Mouse (Mus musculus): ENCODE data around the gene Rpl32. TPM values are rescaled to one million over a fixed set of nuclear protein-coding genes. Genes with fewer than 3 reads are reported as not detected.

Rpl32 gene
- polyA plus RNA-seq (2012; rRNA removed), result 914 and 1,009 TPM in 2 replicates

DNA sequence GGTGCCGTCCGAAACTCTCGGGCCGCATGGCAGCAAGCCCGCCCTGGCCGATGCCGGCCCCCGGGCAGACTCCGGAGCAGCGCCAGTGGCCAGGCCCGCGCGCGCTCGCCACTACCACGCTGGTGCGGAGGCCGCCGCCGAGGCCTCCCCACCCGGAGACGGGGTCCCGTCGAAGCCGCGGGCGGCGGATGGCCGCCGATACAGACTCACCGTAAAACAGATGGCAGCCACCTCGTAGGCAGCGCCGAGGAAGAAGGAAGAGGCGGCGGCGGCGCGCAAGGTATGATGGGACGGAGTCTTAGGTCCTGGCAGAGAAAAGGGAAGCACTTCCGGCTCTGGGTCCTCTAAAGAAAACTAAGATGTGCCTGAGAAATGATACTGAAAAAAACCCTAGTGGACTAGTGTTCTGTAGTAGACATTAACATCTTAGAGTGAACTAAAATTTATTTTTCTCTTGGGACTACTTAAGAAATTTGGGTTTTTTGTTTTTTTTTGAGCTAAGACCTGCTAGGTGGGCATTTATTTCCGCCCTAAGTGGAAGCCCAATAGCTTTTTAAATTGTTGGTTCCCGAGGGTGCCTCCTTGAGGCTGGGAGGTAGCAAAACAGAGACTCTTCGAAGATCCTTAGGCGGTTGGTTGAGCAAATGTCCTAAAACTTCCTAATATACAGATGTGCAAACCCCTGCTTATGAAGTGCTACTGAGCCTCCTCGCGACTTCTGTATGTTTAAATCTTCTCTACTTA, at the start of gene Rpl32:
Rpl32 (minus strand) TSS at position 260 of the 744 bp plus-strand sequence.
- TF ChIP-seq POLR2A (IDR thresholded peaks at IDR 0.05; ENCODE audit: extremely low read depth, insufficient read depth, low read length) (peak; percentile 79), CTCF (IDR thresholded peaks at IDR 0.05; ENCODE audit: extremely low read depth, insufficient read depth, low read length) (peak; percentile 47)
- H3K4me1 ChIP-seq (ENCODE audit: control insufficient read depth, insufficient read depth, low read length), result peaks cover 4% of the 10 kb centered on the region; the same call in 1 of the 2 replicates
- H3K27ac ChIP-seq (ENCODE audit: insufficient read depth, low read length), result peak within 1 kb of the TSS; percentile 62
- H3K4me3 ChIP-seq (ENCODE audit: insufficient read depth, low read length), result peak within 1 kb of the TSS; percentile 97

DNA sequence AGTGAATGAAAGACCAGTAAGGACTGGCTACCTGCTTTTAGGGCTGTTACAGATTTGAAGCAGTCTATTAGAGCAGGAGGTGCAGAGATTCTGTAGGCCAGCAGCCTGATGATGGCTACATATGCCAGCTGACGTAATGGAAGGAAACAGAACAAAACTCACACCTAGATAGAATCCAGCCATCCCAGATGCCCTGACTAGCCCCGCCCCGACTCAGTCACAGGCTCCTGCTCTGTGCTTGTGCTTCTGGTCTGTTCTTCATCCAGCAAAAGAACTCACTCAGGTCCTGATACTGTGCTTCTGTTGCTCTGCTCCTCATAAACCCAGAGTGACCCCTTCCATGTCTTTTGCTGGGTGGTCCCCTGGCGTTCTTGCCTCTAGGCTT, 47.8 kb upstream of the Rpl32 start:
- Histone ChIP-seq H3K27ac (ENCODE audit: insufficient read depth, low read length) (no peak overlapping the region), H3K4me3 (ENCODE audit: insufficient read depth, low read length) (no peak overlapping the region), H3K4me1 (ENCODE audit: control insufficient read depth, insufficient read depth, low read length) (no peaks in the 10 kb centered on the region)
- TF ChIP-seq CTCF (IDR thresholded peaks at IDR 0.05; ENCODE audit: extremely low read depth, insufficient read depth, low read length), result no peak
- TF ChIP-seq POLR2A (IDR thresholded peaks at IDR 0.05; ENCODE audit: extremely low read depth, insufficient read depth, low read length), result no peak

DNA sequence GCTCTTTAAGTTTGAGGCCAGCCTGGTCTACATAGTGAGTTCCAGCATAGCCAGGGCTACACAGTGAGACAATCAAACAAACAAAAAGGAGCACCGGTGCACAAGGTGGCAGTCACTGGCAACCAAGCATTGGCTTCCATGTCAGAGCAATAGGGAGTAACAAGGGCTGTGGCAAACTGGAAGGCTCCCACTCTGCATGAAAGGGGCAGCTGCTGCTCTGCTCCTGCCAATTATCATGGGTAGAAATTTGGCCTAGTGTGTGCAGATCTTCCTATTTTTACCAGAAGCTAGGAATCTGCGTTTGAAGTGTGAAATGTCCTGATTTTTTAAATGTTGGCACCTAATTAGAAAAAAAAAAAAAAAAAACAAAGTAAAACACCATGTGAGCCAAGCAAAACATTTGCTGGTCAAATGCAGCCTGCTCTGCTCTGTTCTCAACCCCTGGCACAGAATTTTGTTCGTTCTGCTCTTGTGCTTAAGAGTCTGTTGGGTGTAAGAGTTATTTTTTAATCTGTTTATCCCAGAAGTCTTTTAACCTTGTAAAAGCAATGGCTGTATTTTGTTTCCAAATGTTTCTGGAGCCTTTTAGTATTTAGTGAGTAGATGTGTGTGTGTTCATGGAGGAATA, 47.3 kb upstream of the Rpl32 start:
- TF ChIP-seq CTCF (IDR thresholded peaks at IDR 0.05; ENCODE audit: extremely low read depth, insufficient read depth, low read length), result no peak
- no peak for TF ChIP-seq POLR2A (IDR thresholded peaks at IDR 0.05; ENCODE audit: extremely low read depth, insufficient read depth, low read length)
- Histone ChIP-seq H3K27ac (ENCODE audit: insufficient read depth, low read length) (no peak overlapping the region), H3K4me1 (ENCODE audit: control insufficient read depth, insufficient read depth, low read length) (no peaks in the 10 kb centered on the region), H3K4me3 (ENCODE audit: insufficient read depth, low read length) (no peak overlapping the region)

DNA sequence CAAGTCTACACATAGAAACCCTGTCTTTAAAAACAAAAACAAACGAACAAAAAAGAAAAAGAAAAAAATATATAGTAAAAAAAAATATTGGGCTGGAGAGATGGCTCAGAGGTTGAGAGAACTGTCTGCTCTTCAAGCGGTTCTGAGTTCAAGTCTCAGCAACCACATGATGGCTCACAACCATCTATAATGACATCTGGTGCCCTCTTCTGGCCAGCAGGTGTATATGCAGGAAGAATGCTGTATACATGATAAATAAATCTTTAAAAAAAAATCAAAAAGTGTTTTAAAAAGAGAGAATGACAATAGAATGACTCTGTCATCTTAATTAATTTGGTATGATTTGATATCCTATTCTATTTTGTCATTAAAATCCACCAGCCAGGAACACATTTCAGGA, 45.9 kb upstream of the Rpl32 start:
- H3K4me3 ChIP-seq (ENCODE audit: insufficient read depth, low read length), result no peak overlapping the region
- H3K27ac ChIP-seq (ENCODE audit: insufficient read depth, low read length), result no peak overlapping the region
- TF ChIP-seq CTCF (IDR thresholded peaks at IDR 0.05; ENCODE audit: extremely low read depth, insufficient read depth, low read length), result peak; percentile 15; the same call in 1 of the 2 replicates
- TF ChIP-seq POLR2A (IDR thresholded peaks at IDR 0.05; ENCODE audit: extremely low read depth, insufficient read depth, low read length), result no peak
- H3K4me1 ChIP-seq (ENCODE audit: control insufficient read depth, insufficient read depth, low read length), result no peaks in the 10 kb centered on the region

DNA sequence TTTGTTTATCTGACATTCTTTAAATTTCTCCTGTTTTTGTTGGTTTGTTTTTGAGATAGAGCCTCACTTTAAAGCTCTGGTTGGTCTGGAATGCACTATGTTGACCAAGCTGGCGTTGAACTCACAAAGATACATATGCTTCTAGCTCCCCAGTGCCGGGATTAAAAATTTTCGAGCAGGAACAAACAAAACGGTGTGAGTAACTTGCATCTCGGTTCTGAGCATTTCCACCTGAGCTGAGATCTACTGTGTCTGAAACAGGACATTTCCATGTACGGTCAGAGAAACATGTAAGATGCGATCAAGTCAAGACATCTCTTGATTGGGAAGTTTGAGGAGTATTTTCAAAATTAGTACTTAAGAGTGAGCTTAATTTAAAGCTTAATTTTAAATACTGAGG, 45.4 kb upstream of the Rpl32 start:
- H3K4me3 ChIP-seq (ENCODE audit: insufficient read depth, low read length), result peak overlapping the region; percentile 39
- no peaks in the 10 kb centered on the region for H3K4me1 ChIP-seq (ENCODE audit: control insufficient read depth, insufficient read depth, low read length)
- H3K27ac ChIP-seq (ENCODE audit: insufficient read depth, low read length), result no peak overlapping the region
- TF ChIP-seq POLR2A (IDR thresholded peaks at IDR 0.05; ENCODE audit: extremely low read depth, insufficient read depth, low read length) (no peak), CTCF (IDR thresholded peaks at IDR 0.05; ENCODE audit: extremely low read depth, insufficient read depth, low read length) (no peak)

DNA sequence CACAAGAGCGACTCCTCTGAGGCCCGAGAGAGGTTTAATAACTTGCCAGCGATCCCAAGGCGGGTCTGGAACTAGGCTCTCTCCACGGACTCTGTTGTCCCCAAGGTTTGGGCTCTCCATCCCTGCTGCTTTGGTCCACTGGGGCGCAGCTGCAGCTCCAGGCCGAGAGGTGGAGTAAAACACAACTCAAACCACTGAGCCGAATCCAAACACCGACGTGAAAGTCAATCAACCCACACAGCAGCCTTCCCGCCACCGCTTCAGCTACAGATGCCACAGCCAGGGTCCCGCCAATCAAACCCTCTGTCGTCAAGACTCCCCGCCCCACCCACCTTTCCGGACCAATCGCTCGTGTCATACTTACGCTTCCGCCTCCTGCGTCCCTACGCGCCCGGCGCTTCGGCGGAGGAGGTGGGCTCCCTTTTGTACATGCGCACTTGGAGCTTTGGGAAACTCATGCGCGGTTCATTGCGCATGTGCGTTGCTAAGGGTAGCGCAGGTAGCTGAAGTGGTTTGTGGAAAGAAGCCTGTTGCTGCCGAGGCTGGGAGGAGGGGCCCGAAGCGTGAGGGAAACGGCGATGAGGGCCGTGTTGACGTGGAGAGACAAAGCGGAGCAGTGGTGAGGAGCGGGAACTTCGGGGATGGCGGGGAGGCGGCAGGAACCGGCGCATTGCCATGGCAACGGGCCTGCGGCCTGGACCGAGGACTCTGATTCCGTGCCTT, 44.7 kb upstream of the Rpl32 start, which contains the start of the genes Mbd4 and Ift122:
Mbd4 (minus strand) TSS at position 281 of the 723 bp plus-strand sequence.
Ift122 (plus strand) TSS at position 380 of the 723 bp plus-strand sequence.
- Histone ChIP-seq H3K4me3 (ENCODE audit: insufficient read depth, low read length) (peak within 1 kb of the TSS; percentile 39), H3K4me1 (ENCODE audit: control insufficient read depth, insufficient read depth, low read length) (no peaks in the 10 kb centered on the region; the same call in 1 of the 2 replicates), H3K27ac (ENCODE audit: insufficient read depth, low read length) (no peak within 1 kb of the TSS)
- TF ChIP-seq CTCF (IDR thresholded peaks at IDR 0.05; ENCODE audit: extremely low read depth, insufficient read depth, low read length), result 0 out of 2 replicates have a peak, but pooled peaks have one; percentile 15
- TF ChIP-seq POLR2A (IDR thresholded peaks at IDR 0.05; ENCODE audit: extremely low read depth, insufficient read depth, low read length), result peak; percentile 51; the same call in 1 of the 2 replicates

DNA sequence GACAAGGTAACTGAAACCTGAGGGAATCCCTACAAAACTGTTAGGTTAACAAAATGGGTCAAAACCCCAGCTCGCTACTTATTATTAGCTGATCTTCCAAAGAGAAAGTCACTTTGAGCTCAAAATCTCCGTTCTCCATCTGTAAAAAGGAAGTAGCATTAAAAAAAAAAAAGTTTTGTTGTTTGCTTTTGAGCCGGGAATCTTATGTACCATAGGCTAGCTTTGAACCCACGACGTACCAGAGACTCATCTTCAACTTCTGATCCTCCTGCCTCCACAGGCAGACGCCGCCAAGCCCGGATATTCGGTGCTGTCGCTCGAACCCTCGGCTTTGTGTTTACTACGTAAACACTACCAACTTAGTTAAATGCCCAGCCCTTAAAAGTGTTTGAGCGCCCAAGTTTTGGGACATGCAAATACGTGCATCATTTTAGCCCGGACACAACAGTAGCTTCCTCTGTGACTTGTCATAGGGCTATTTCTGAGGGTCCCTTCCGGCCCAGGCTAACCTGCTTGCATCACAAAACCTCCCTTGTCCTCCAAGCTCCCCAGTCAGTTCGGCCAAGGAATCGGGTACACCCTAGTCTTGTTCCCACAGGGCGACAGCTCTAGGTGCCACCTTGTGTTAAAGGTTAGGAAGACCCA, 44.0 kb upstream of the Rpl32 start:
- no peaks in the 10 kb centered on the region; the same call in 1 of the 2 replicates for H3K4me1 ChIP-seq (ENCODE audit: control insufficient read depth, insufficient read depth, low read length)
- TF ChIP-seq POLR2A (IDR thresholded peaks at IDR 0.05; ENCODE audit: extremely low read depth, insufficient read depth, low read length), result no peak
- no peak for TF ChIP-seq CTCF (IDR thresholded peaks at IDR 0.05; ENCODE audit: extremely low read depth, insufficient read depth, low read length)
- no peak overlapping the region for H3K27ac ChIP-seq (ENCODE audit: insufficient read depth, low read length)
- H3K4me3 ChIP-seq (ENCODE audit: insufficient read depth, low read length), result peak overlapping the region; percentile 39

DNA sequence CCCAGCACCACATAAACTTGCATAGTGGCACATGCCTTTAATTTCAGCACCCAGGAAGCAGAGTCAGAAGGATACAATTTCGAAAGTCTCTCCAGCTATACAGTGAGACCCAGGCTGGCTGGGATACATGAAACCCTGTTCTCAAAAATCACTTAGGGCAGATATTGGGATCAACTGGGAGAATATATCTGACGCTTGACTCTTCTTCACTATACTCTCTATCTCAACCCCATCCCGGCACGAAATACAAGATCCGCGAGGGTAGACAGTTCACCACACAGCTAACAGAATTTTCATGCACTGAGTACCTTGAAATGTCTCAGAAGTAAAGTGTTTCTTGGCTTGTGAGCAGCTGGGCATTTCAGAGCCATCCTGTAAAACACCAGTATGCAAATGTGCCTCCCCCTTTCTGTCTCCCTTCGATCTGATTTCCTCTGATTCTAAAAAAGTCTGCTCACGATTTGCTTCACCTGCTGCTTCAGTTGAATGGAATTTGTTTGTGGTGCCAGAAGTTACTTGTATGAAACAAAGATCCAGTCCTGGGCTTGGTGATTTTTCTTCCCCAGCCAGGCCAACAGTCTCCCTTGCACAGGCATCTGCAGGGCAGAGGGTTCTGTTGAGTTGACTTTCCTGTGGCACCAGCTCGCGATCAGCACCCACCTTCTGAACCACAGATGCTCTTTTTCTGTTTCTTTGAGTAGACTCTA, 40.2 kb upstream of the Rpl32 start:
- Histone ChIP-seq H3K4me3 (ENCODE audit: insufficient read depth, low read length) (no peak overlapping the region), H3K27ac (ENCODE audit: insufficient read depth, low read length) (no peak overlapping the region), H3K4me1 (ENCODE audit: control insufficient read depth, insufficient read depth, low read length) (no peaks in the 10 kb centered on the region; the same call in 1 of the 2 replicates)
- TF ChIP-seq CTCF (IDR thresholded peaks at IDR 0.05; ENCODE audit: extremely low read depth, insufficient read depth, low read length), result no peak
- no peak for TF ChIP-seq POLR2A (IDR thresholded peaks at IDR 0.05; ENCODE audit: extremely low read depth, insufficient read depth, low read length)
